Mouse (Mus musculus): Measurements from ENCODE around the gene Itgb5. TPM values are rescaled to one million over a fixed set of nuclear protein-coding genes. Genes with fewer than 3 reads are reported as not detected.

The Itgb5 gene
- total and polyA plus RNA-seq, 2 experiments from 2014 or later: 18.4 to 46.7 TPM

GRCm38 (mm10) chr16:33832057-33832456 is 2.6 kb downstream of the Itgb5 start:
- Histone ChIP-seq H3K4me2 (ENCODE audit: low read depth, low read length) (peak overlapping the region; percentile 52; the same call in 1 of the 2 replicates), H3K27ac (no peak overlapping the region), H3K9me3 (ENCODE audit: low read length) (no peaks in the 10 kb centered on the region), H3K4me1 (ENCODE audit: insufficient read depth, low read length) (peaks cover 6% of the 10 kb centered on the region; the same call in 1 of the 2 replicates), H3K4me3 (ENCODE audit: low read length) (no peak overlapping the region), H3K9ac (replicated peaks; ENCODE audit: low read length) (no peak overlapping the region), H3K36me3 (ENCODE audit: insufficient read depth, low read length) (no peaks in the 10 kb centered on the region), H3K27me3 (ENCODE audit: insufficient read depth, low read length) (peaks cover 23% of the 10 kb centered on the region)
- DNase-seq (ENCODE audit: low spot score): no peak
- 60% methylated on average over 6 of the region's 6 CpGs for WGBS
- TF ChIP-seq CTCF (IDR thresholded peaks at IDR 0.05; ENCODE audit: low read depth): no peak
- no peak for ATAC-seq

DNA sequence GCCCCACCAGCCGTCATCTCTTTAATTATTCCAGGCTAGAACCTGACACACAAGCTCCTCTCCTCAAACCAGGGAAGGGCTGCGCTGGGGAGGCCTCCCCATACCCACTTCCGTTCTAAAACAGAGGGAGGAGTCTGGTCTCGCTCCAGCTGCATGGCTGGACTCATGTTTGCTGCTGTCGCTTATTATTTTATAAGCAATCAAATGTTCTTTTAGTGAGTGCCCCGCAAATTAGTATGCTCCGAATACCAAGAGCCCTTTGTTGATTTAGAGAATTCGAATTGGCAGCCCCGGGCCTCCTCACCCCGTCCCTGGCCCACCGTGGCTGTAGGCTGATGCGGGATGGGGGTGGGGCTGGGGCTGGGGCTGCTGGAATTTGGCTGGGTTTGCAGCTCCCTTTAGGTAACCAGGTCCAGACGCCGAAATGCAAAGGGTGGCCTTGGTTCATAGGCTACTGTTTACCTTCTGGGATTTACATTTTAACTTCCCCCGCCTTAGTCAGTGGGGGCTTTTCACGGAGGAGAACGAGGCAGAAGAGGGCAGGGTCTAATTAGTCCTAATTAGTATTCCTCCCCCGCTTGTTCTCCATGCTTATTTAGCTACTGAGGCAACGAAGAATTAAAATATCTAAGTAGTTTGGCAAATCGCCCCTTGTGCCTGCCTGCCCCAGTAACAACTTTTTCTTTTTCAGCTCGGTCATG is 3.4 kb downstream of the Itgb5 start:
- Histone ChIP-seq H3K9ac (replicated peaks; ENCODE audit: low read length) (no peak overlapping the region), H3K4me2 (ENCODE audit: low read depth, low read length) (peak overlapping the region; percentile 52), H3K27me3 (ENCODE audit: insufficient read depth, low read length) (peaks cover 23% of the 10 kb centered on the region), H3K27ac (peak overlapping the region; percentile 60), H3K4me1 (ENCODE audit: insufficient read depth, low read length) (peaks cover 6% of the 10 kb centered on the region; the same call in 1 of the 2 replicates), H3K4me3 (ENCODE audit: low read length) (peak overlapping the region; percentile 19; the same call in 1 of the 2 replicates), H3K36me3 (ENCODE audit: insufficient read depth, low read length) (no peaks in the 10 kb centered on the region), H3K9me3 (ENCODE audit: low read length) (no peaks in the 10 kb centered on the region)
- ATAC-seq (peak; percentile 60; the same call in 1 of the 2 replicates), DNase-seq (ENCODE audit: low spot score) (peak; percentile 68)
- 10% methylated on average over 21 of the region's 21 CpGs for WGBS
- TF ChIP-seq CTCF (IDR thresholded peaks at IDR 0.05; ENCODE audit: low read depth): no peak

- no peak for ATAC-seq
- Histone ChIP-seq H3K9me3 (ENCODE audit: low read length) (no peaks in the 10 kb centered on the region), H3K27me3 (ENCODE audit: insufficient read depth, low read length) (peaks cover 23% of the 10 kb centered on the region), H3K4me1 (ENCODE audit: insufficient read depth, low read length) (peaks cover 6% of the 10 kb centered on the region; the same call in 1 of the 2 replicates), H3K4me3 (ENCODE audit: low read length) (peak overlapping the region; percentile 4; the same call in 1 of the 2 replicates), H3K4me2 (ENCODE audit: low read depth, low read length) (peak overlapping the region; percentile 52), H3K27ac (peak overlapping the region; percentile 54; the same call in 1 of the 2 replicates), H3K36me3 (ENCODE audit: insufficient read depth, low read length) (no peaks in the 10 kb centered on the region), H3K9ac (replicated peaks; ENCODE audit: low read length) (no peak overlapping the region)
- DNase-seq (ENCODE audit: low spot score): no peak
- TF ChIP-seq CTCF (IDR thresholded peaks at IDR 0.05; ENCODE audit: low read depth): no peak
- 8% methylated on average over 5 of the region's 5 CpGs for WGBS
Measured at GRCm38 (mm10) chr16:33833429-33833753, 3.9 kb downstream of the Itgb5 start.

- no peak for ATAC-seq
- WGBS: 7% methylated on average over 25 of the region's 25 CpGs
Measured at GRCm38 (mm10) chr16:33833781-33834482, 4.5 kb downstream of the Itgb5 start.

GRCm38 (mm10) chr16:33836676-33837075 is 7.2 kb downstream of the Itgb5 start:
- peaks cover 6% of the 10 kb centered on the region; the same call in 1 of the 2 replicates for H3K4me1 ChIP-seq (ENCODE audit: insufficient read depth, low read length)
- H3K4me3 ChIP-seq (ENCODE audit: low read length): no peak overlapping the region
- H3K27me3 ChIP-seq (ENCODE audit: insufficient read depth, low read length): peaks cover 13% of the 10 kb centered on the region
- DNase-seq (ENCODE audit: low spot score) (no peak), ATAC-seq (no peak)
- TF ChIP-seq CTCF (IDR thresholded peaks at IDR 0.05; ENCODE audit: low read depth): no peak
- H3K9ac ChIP-seq (replicated peaks; ENCODE audit: low read length): no peak overlapping the region
- H3K36me3 ChIP-seq (ENCODE audit: insufficient read depth, low read length): no peaks in the 10 kb centered on the region
- H3K9me3 ChIP-seq (ENCODE audit: low read length): no peaks in the 10 kb centered on the region
- no peak overlapping the region for H3K27ac ChIP-seq
- H3K4me2 ChIP-seq (ENCODE audit: low read depth, low read length): no peak overlapping the region
- WGBS: 90% methylated on average over 3 of the region's 3 CpGs

More at GRCm38 (mm10) chr16:33833781-33834482, 4.5 kb downstream of the Itgb5 start:
- Histone ChIP-seq H3K4me3 (ENCODE audit: low read length) (peak overlapping the region; percentile 17; the same call in 1 of the 2 replicates), H3K4me1 (ENCODE audit: insufficient read depth, low read length) (peaks cover 6% of the 10 kb centered on the region; the same call in 1 of the 2 replicates), H3K9ac (replicated peaks; ENCODE audit: low read length) (no peak overlapping the region), H3K27ac (peak overlapping the region; percentile 54; the same call in 1 of the 2 replicates), H3K36me3 (ENCODE audit: insufficient read depth, low read length) (no peaks in the 10 kb centered on the region), H3K27me3 (ENCODE audit: insufficient read depth, low read length) (peaks cover 23% of the 10 kb centered on the region), H3K4me2 (ENCODE audit: low read depth, low read length) (peak overlapping the region; percentile 52), H3K9me3 (ENCODE audit: low read length) (no peaks in the 10 kb centered on the region)
- peak; percentile 30 for TF ChIP-seq CTCF (IDR thresholded peaks at IDR 0.05; ENCODE audit: low read depth)
- DNase-seq (ENCODE audit: low spot score): peak; percentile 53

DNA sequence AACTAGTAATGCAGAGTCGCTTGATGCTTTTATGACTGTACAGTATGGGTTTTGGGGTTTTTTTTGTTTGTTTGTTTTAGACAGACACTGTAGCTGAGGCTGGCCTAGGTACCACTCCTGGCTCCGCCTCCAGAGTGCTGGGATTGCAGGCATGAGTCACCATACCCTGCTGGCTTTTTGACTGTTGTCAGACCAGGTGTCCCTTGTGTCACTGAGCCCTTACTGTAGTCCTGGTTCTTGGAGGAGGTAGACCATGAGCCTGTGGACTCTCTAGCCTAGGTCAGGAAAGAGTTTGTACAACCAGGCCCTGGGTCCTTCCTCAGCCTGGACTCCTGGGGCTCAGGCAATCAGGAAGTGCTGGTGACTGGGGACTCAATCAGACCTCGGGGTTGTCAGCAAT is 7.7 kb downstream of the Itgb5 start:
- DNase-seq (ENCODE audit: low spot score) (no peak), ATAC-seq (no peak)
- H3K4me2 ChIP-seq (ENCODE audit: low read depth, low read length): no peak overlapping the region
- H3K9me3 ChIP-seq (ENCODE audit: low read length): no peaks in the 10 kb centered on the region
- no peaks in the 10 kb centered on the region for H3K36me3 ChIP-seq (ENCODE audit: insufficient read depth, low read length)
- H3K4me3 ChIP-seq (ENCODE audit: low read length): no peak overlapping the region
- WGBS: 81% methylated on average over 3 of the region's 3 CpGs
- H3K27me3 ChIP-seq (ENCODE audit: insufficient read depth, low read length): peaks cover 13% of the 10 kb centered on the region
- TF ChIP-seq CTCF (IDR thresholded peaks at IDR 0.05; ENCODE audit: low read depth): no peak
- no peak overlapping the region for H3K9ac ChIP-seq (replicated peaks; ENCODE audit: low read length)
- H3K27ac ChIP-seq: no peak overlapping the region
- H3K4me1 ChIP-seq (ENCODE audit: insufficient read depth, low read length): peaks cover 6% of the 10 kb centered on the region; the same call in 1 of the 2 replicates
